Mouse (Mus musculus) megakaryocyte progenitor cell, adult 5-6 weeks (primary cell): ENCODE results near the gene Tmprss5. TPM values are rescaled to one million over a fixed set of nuclear protein-coding genes. Genes with fewer than 3 reads are reported as not detected.

Source experiments
- total RNA-seq, 2 experiments: library from RNA; stranded (forward) in 1 of 2; stranded (reverse) in 1 of 2; fragments of 157-497, 149-512 nt in 1 of 2; fragments of 200-1000 nt in 1 of 2; gene quantifications; 2 replicates each; pipeline versions ENCODE4 v1.2.3 to v1.2.4; 2015 to 2017

Gene Tmprss5
- total RNA-seq, 2 experiments from 2014 or later, result not detected

Other genes with a start within 250 kb of the Tmprss5 start
- 4.7 and 5.8 TPM in 2 replicates for gene Zbtb16, start 245.0 kb upstream of the Tmprss5 start, total RNA-seq (2015)
- gene Zbtb16, start 245.0 kb upstream of the Tmprss5 start, total RNA-seq (2017), result 4.7 and 5.2 TPM in 2 replicates
- gene Htr3a, start 170.2 kb upstream of the Tmprss5 start, total RNA-seq (2015), result not detected in 2 replicates
- gene Htr3a, start 170.2 kb upstream of the Tmprss5 start, total RNA-seq (2017), result not detected in 2 replicates
- gene Htr3b, start 116.3 kb upstream of the Tmprss5 start, total RNA-seq (2015), result not detected in 2 replicates
- gene Htr3b, start 116.3 kb upstream of the Tmprss5 start, total RNA-seq (2017), result not detected in 2 replicates
- 8.7 and 11.2 TPM in 2 replicates for gene Usp28, start 95.9 kb upstream of the Tmprss5 start, total RNA-seq (2015)
- 6.8 and 8.8 TPM in 2 replicates for gene Usp28, start 95.9 kb upstream of the Tmprss5 start, total RNA-seq (2017)
- gene Zw10, start 25.6 kb upstream of the Tmprss5 start, total RNA-seq (2015), result 28.7 and 30.7 TPM in 2 replicates
- 24.4 and 26.0 TPM in 2 replicates for gene Zw10, start 25.6 kb upstream of the Tmprss5 start, total RNA-seq (2017)
- not detected in 2 replicates for gene Gm4894, start 169.3 kb downstream of the Tmprss5 start, total RNA-seq (2015)
- gene Gm4894, start 169.3 kb downstream of the Tmprss5 start, total RNA-seq (2017), result not detected in 2 replicates